Mouse (Mus musculus) E14TG2a.4 (cell line): ENCODE measurements around the gene Srd5a1.

Experiments
- CTCF ChIP-seq: conservative IDR thresholded peaks from 2 replicates; pipeline ENCODE4 v1.5.1; 2014; ENCODE audit warnings: low read length
- POU5F1 ChIP-seq: IDR thresholded peaks from 2 replicates; pipeline ENCODE4 v1.6.1; 2014; ENCODE audit warnings: low read length, borderline replicate concordance

- no peak for TF ChIP-seq POU5F1
- TF ChIP-seq CTCF, result no peak
Measured at GRCm38 (mm10) chr13:69638108-69638626, 26.9 kb upstream of the Srd5a1 start.
